Mouse (Mus musculus) spleen, adult 2 months (tissue): Measurements from ENCODE around the gene Gm45717. TPM values are rescaled to one million over a fixed set of nuclear protein-coding genes. Genes with fewer than 3 reads are reported as not detected.

ENCODE experiments used
- DNase-seq, 2 experiments: peaks; one replicate each; pipeline versions ENCODE4 v3.0.0 to v3.0.0-alpha.2; 2012 to 2021; ENCODE audit warnings: low spot score in 2 of 2, low read depth in 1 of 2
- H3K27ac ChIP-seq: fragments of 200-500 bp; 2 replicates; pipeline ENCODE4 v1.5.1; 2012; ENCODE audit warnings: low read length, inconsistent platforms; ENCODE audit not compliant: insufficient read depth
- H3K27me3 ChIP-seq: fragments of 200-500 bp; 2 replicates; pipeline ENCODE4 v1.6.1; 2012; ENCODE audit warnings: mild to moderate bottlenecking, moderate library complexity, low read length, inconsistent platforms; ENCODE audit not compliant: control insufficient read depth, insufficient read depth
- H3K36me3 ChIP-seq: fragments of 200-500 bp; 2 replicates; pipeline ENCODE4 v1.6.1; 2012; ENCODE audit warnings: mild to moderate bottlenecking, low read length, inconsistent platforms; ENCODE audit not compliant: control insufficient read depth, insufficient read depth
- H3K4me1 ChIP-seq: fragments of 200-500 bp; 2 replicates; pipeline ENCODE4 v1.6.1; 2011; ENCODE audit warnings: inconsistent platforms; ENCODE audit not compliant: control insufficient read depth, insufficient read depth, insufficient read length
- H3K4me3 ChIP-seq: fragments of 200-500 bp; 2 replicates; pipeline ENCODE4 v1.5.1; 2011; ENCODE audit warnings: mild to moderate bottlenecking, inconsistent platforms; ENCODE audit not compliant: insufficient read depth, insufficient read length; ENCODE audit errors: extremely low read depth
- CTCF ChIP-seq: fragments of 200-500 bp; IDR thresholded peaks from 2 replicates; pipeline ENCODE4 v1.5.1; 2011; ENCODE audit warnings: mild to moderate bottlenecking, inconsistent platforms; ENCODE audit not compliant: insufficient read depth, insufficient read length, insufficient replicate concordance; ENCODE audit errors: extremely low read depth
- POLR2A ChIP-seq: fragments of 200-500 bp; IDR thresholded peaks from 2 replicates; pipeline ENCODE4 v1.6.1; 2011; ENCODE audit warnings: low read depth, low read length, inconsistent platforms
- WGBS: fragments of 180-500 bp; shearing (Covaris S2); methylation state at CpG from one replicate; pipeline ENCODE4 v1.1.7; 2018; 5-methylcytosine and 5-hydroxymethylcytosine counted together
- polyA plus RNA-seq: library from polyadenylated mRNA; depleted of rRNA; stranded (reverse); fragments of >200 nt; gene quantifications from 2 replicates; pipeline ENCODE4 v1.2.3, GENCODE M21; 2012

Gm45717 gene
- polyA plus RNA-seq, 1 experiment: not detected

DNA sequence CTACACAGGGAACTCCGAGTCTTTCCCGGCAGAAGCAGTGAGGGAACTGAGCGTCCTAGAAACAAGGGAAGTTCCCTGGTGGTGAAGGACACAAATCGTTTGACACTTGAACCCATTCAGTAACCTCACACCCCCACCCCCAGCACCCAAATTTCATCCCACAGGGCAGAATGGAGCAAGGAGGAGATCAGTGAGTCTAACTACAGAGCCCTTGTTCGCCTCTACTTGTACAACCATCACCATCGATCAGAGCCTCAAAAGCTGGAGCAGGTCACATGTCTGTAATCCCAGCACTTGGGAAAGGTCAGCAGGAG lies 776 bp upstream of the Gm45717 start:
- Histone ChIP-seq H3K4me1 (peaks cover 20% of the 10 kb centered on the region; the same call in 1 of the 2 replicates), H3K4me3 (no peak overlapping the region), H3K27ac (peak overlapping the region; percentile 66), H3K27me3 (no peaks in the 10 kb centered on the region), H3K36me3 (no peaks in the 10 kb centered on the region)
- TF ChIP-seq POLR2A (no peak), CTCF (no peak)
- no peak for DNase-seq
- 64% methylated on average over 6 of the region's 6 CpGs for WGBS

DNA sequence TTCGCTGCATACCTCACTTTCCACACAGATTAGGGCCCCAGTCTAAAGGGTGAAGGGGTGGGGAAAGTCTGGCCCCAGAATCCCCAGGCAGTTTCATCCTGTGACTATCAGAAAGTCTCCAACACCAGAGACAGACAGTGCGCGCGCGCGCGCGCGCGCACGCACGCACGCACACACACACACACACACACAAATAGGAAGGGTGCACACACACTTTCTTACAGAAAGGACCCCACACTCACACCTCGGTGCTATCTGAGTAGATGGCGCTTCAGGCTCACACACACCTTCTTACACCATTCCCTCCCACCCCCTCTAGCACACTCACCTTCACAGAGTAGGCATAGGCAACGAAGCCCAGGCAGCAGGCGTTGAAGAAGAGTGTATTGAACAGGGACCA lies 395 bp downstream of the Gm45717 start:
- Histone ChIP-seq H3K27ac (peak overlapping the region; percentile 66), H3K27me3 (no peaks in the 10 kb centered on the region), H3K4me1 (peaks cover 20% of the 10 kb centered on the region; the same call in 1 of the 2 replicates), H3K4me3 (peak overlapping the region; percentile 36; the same call in 1 of the 2 replicates), H3K36me3 (no peaks in the 10 kb centered on the region)
- WGBS: 6% methylated on average over 17 of the region's 17 CpGs
- TF ChIP-seq POLR2A (no peak), CTCF (no peak)
- DNase-seq: no peak

DNA sequence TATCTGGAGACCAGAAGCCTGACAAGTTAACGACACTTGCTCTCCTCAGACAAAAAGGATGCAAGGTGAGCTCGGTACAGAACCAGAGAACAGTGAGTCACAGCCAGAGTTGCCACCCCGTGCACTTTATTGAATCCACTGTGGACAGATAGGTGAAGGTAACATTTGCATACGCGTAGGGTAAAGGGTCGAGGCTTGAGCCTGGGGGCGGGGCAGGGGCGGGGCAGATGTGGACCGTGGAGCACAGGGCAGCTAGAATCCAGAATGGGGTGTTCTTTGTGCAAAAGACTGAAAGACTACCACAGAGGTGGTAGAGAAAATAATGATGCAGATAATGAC lies 1.0 kb downstream of the Gm45717 start:
- DNase-seq: no peak
- Histone ChIP-seq H3K4me3 (peak overlapping the region; percentile 43; the same call in 1 of the 2 replicates), H3K27ac (peak overlapping the region; percentile 66), H3K27me3 (no peaks in the 10 kb centered on the region), H3K36me3 (no peaks in the 10 kb centered on the region), H3K4me1 (peaks cover 20% of the 10 kb centered on the region; the same call in 1 of the 2 replicates)
- 17% methylated on average over 9 of the region's 9 CpGs for WGBS
- TF ChIP-seq POLR2A (no peak), CTCF (no peak)

DNA sequence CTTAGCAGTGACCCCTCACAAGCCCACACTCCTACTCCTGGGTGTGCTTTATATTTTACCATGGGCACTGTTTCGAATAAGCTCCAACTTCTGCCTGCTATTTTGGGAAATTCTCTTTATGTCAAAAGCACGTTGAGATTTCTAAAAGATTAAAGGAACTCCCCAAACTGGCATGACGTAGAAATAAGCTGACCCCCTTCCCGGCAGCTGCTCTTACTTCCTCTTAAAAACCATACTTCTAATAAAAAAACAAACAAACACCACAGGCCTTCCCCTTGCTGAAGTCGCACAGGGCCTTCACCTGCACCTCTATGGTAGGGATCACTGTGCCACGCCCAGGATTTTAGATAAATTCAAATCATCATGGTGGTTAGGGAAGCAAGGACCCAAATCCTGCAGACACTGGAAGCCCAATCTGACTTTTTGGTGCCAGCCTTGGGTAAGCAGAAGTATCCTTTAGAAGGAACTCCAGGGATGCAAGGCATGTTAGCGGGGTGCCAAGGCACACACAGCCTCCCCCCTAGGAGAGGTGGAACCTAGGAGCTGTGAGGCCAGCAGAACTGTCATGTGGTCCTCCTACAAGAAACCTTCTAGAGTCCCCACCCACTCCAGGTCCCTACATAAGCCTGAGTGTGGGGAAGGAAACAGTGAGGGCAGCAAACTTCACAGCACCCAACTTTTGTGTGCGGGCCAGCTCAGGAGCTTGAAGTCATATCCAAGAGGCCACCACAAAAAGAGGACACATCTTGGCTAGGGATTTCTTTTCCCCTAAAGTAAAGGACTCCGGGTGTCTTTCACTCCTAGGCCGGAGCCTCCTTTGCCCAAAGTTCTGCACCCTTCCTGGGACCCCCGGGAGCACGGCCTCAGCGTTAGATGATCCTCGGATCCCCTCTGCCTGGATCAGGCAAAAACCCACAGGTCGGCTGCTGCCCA lies 1.7 kb downstream of the Gm45717 start:
- peak in 1 of 2 experiments; percentile 36 for DNase-seq
- WGBS: 20% methylated on average over 15 of the region's 15 CpGs
- TF ChIP-seq CTCF: no peak
- no peak; the same call in 1 of the 2 replicates for TF ChIP-seq POLR2A
- Histone ChIP-seq H3K36me3 (no peaks in the 10 kb centered on the region), H3K27ac (peak overlapping the region; percentile 64), H3K27me3 (no peaks in the 10 kb centered on the region), H3K4me3 (peak overlapping the region; percentile 43; the same call in 1 of the 2 replicates), H3K4me1 (peaks cover 20% of the 10 kb centered on the region; the same call in 1 of the 2 replicates)

DNA sequence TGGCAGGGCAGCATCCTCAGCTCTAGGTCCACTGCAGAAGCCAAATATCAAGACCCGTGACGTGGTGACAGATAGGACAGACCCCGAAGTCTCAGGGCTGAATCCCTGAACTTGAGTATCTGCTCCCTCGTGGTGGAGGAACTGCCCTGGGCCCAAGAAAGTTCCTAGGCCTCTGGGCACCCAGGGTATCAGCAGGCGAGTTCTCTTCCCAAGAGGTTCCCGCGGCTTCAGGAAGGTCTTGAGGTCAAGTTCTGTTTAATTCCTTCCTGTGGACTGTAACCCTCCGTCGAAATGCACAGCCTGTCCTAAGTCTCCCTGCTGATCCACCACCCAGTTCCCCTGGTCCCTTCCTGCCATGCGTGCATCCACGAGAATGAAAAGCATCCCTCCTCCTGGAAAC lies 2.6 kb downstream of the Gm45717 start:
- TF ChIP-seq CTCF (no peak), POLR2A (no peak)
- 63% methylated on average over 11 of the region's 11 CpGs for WGBS
- no peak for DNase-seq
- Histone ChIP-seq H3K27me3 (no peaks in the 10 kb centered on the region), H3K36me3 (no peaks in the 10 kb centered on the region), H3K4me3 (no peak overlapping the region), H3K27ac (peak overlapping the region; percentile 21; the same call in 1 of the 2 replicates), H3K4me1 (peaks cover 20% of the 10 kb centered on the region; the same call in 1 of the 2 replicates)

DNA sequence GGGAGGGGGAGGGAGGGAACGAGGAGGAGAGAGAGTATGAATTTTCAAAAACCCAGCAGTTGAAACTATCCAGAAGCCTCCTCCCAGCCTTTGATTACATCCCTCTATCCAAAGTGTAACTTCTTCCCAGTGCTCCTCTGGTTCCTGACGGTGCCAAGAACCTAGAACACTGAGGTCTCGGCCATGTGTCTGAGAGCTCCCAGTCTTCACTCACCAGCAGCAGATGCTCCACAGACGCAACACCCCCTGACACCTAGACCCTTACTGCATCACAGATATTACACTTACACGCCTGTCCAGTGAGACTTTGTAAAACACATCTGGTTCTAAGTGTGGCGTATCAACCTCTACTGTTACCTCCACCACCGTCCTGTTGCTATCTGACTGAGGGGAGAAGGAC lies 3.3 kb downstream of the Gm45717 start:
- Histone ChIP-seq H3K4me3 (no peak overlapping the region), H3K36me3 (no peaks in the 10 kb centered on the region), H3K27me3 (no peaks in the 10 kb centered on the region), H3K27ac (0 out of 2 replicates have a peak overlapping the region, but pooled peaks have one; percentile 21), H3K4me1 (peaks cover 27% of the 10 kb centered on the region; the same call in 1 of the 2 replicates)
- 83% methylated on average over 7 of the region's 7 CpGs for WGBS
- no peak for DNase-seq
- no peak for TF ChIP-seq CTCF
- TF ChIP-seq POLR2A: no peak

DNA sequence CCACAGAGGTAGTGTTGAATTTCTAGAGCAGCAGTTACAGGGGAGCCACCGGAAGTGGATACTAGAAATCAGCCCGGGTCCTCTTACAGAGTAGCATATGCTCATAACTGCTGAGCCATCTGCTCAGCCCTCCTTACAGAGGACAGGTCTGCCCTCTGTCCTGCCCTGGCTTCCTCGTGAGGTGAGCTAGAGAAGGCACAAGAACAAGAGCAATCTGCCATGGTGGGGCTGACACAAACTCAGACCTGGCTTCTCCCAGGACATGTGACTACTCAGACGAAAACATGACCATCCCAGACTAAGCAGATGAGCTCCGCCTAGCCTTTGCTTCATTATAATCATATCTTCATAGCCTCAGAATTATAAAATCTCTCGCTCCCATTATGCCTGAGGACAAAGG lies 4.0 kb downstream of the Gm45717 start:
- Histone ChIP-seq H3K36me3 (no peaks in the 10 kb centered on the region), H3K27me3 (no peaks in the 10 kb centered on the region), H3K4me3 (no peak overlapping the region), H3K27ac (no peak overlapping the region), H3K4me1 (peaks cover 33% of the 10 kb centered on the region; the same call in 1 of the 2 replicates)
- no peak for DNase-seq
- TF ChIP-seq CTCF (no peak), POLR2A (no peak)
- 76% methylated on average over 6 of the region's 6 CpGs for WGBS
